Mouse (Mus musculus) CH12.LX (cell line): ENCODE data around the gene Timp3. TPM values are rescaled to one million over a fixed set of nuclear protein-coding genes. Genes with fewer than 3 reads are reported as not detected.

Experiments used
- DNase-seq: peaks from one replicate; pipeline ENCODE4 v3.0.0-alpha.2; 2013; ENCODE audit errors: extremely low read depth
- H3K27ac ChIP-seq: 2 replicates; pipeline ENCODE4 v1.5.1; 2012; ENCODE audit warnings: low read depth, mild to moderate bottlenecking, control low read depth, moderate library complexity; ENCODE audit not compliant: insufficient read depth
- H3K27me3 ChIP-seq: replicated peaks from 2 replicates; pipeline ENCODE3; 2012; ENCODE audit warnings: inconsistent platforms
- H3K36me3 ChIP-seq, 2 experiments: replicated peaks in 1 of 2; 2 replicates each; pipeline versions ENCODE3 to v1.6.1; 2012; ENCODE audit warnings: inconsistent platforms in 1 of 2, low read length in 1 of 2, mild to moderate bottlenecking in 1 of 2, mixed read lengths in 1 of 2, moderate library complexity in 1 of 2; ENCODE audit not compliant: control insufficient read depth in 1 of 2, insufficient read depth in 1 of 2
- H3K4me1 ChIP-seq, 2 experiments: 2 replicates each; pipeline ENCODE4 v1.6.1; 2012; ENCODE audit warnings: inconsistent platforms in 1 of 2, moderate library complexity in 1 of 2; ENCODE audit not compliant: insufficient read depth in 2 of 2, control insufficient read depth in 1 of 2
- H3K4me2 ChIP-seq: 2 replicates; pipeline ENCODE4 v1.6.1; 2012; ENCODE audit warnings: low read depth, mild to moderate bottlenecking, control low read depth; ENCODE audit not compliant: poor library complexity, insufficient read depth, severe bottlenecking
- H3K4me3 ChIP-seq, 3 experiments: fragments of 150-350 bp in 1 of 3; sonication (generic) in 1 of 3; replicated peaks in 1 of 3; 2 replicates each; pipeline versions ENCODE3 to v1.5.1; 2011 to 2012; ENCODE audit warnings: low read depth in 2 of 3, low read length in 2 of 3, mild to moderate bottlenecking in 2 of 3, moderate library complexity in 2 of 3, control low read depth in 1 of 3, improper control_type of control experiment in 1 of 3, inconsistent platforms in 1 of 3, mixed read lengths in 1 of 3; ENCODE audit not compliant: poor library complexity in 1 of 3
- H3K79me2 ChIP-seq: replicated peaks from 2 replicates; pipeline ENCODE4 v1.6.1; 2012; ENCODE audit warnings: mild to moderate bottlenecking, moderate library complexity; ENCODE audit not compliant: control insufficient read depth, poor library complexity, insufficient read depth, severe bottlenecking; ENCODE audit errors: extremely low read depth
- H3K9ac ChIP-seq: 2 replicates; pipeline ENCODE4 v1.6.1; 2012; ENCODE audit warnings: low read depth, mild to moderate bottlenecking, control low read depth, moderate library complexity; ENCODE audit not compliant: insufficient read depth
- H3K9me3 ChIP-seq: replicated peaks from 2 replicates; pipeline ENCODE3; 2012; ENCODE audit warnings: low read length, inconsistent platforms, mixed read lengths
- CHD2 ChIP-seq: IDR thresholded peaks from 2 replicates; pipeline ENCODE4 v1.6.1; 2011; ENCODE audit warnings: low read length, improper control_type of control experiment
- ETS1 ChIP-seq: conservative IDR thresholded peaks from 2 replicates; pipeline ENCODE4 v1.6.1; 2012; ENCODE audit warnings: low read depth, mild to moderate bottlenecking, inconsistent platforms, low read length, improper control_type of control experiment, moderate library complexity
- GABPA ChIP-seq: IDR thresholded peaks from 2 replicates; pipeline ENCODE4 v1.6.1; 2012; ENCODE audit warnings: low read depth, low read length, improper control_type of control experiment, inconsistent platforms; ENCODE audit not compliant: insufficient replicate concordance
- HCFC1 ChIP-seq: IDR thresholded peaks from 2 replicates; pipeline ENCODE4 v1.6.1; 2012; ENCODE audit warnings: low read depth, mild to moderate bottlenecking, inconsistent platforms, low read length, improper control_type of control experiment
- JUN ChIP-seq: IDR thresholded peaks from 2 replicates; pipeline ENCODE4 v1.6.1; 2011; ENCODE audit warnings: low read depth, mild to moderate bottlenecking, low read length, improper control_type of control experiment, moderate library complexity; ENCODE audit not compliant: insufficient read depth
- JUND ChIP-seq: conservative IDR thresholded peaks from 2 replicates; pipeline ENCODE4 v1.6.1; 2011; ENCODE audit warnings: low read depth, low read length, improper control_type of control experiment
- MEF2A ChIP-seq: IDR thresholded peaks from 2 replicates; pipeline ENCODE4 v1.6.1; 2014; ENCODE audit warnings: low read depth, mild to moderate bottlenecking, inconsistent platforms, low read length, improper control_type of control experiment, borderline replicate concordance
- MYC ChIP-seq: IDR thresholded peaks from 2 replicates; pipeline ENCODE4 v1.6.1; 2011; ENCODE audit warnings: low read depth, mild to moderate bottlenecking, improper control_type of control experiment, low read length
- NELFE ChIP-seq: IDR thresholded peaks from 2 replicates; pipeline ENCODE4 v1.6.1; 2011; ENCODE audit warnings: low read depth, low read length, improper control_type of control experiment
- NRF1 ChIP-seq: IDR thresholded peaks from 2 replicates; pipeline ENCODE4 v1.6.1; 2014; ENCODE audit warnings: low read depth, mild to moderate bottlenecking, inconsistent platforms, low read length, improper control_type of control experiment, moderate library complexity
- PAX5 ChIP-seq: IDR thresholded peaks from 2 replicates; pipeline ENCODE4 v1.6.1; 2012; ENCODE audit warnings: low read length, inconsistent platforms, mixed read lengths
- POLR2A ChIP-seq: IDR thresholded peaks from 2 replicates; pipeline ENCODE4 v1.6.1; 2011; ENCODE audit warnings: low read depth, mild to moderate bottlenecking, improper control_type of control experiment, low read length
- POLR2AphosphoS2 ChIP-seq: IDR thresholded peaks from 2 replicates; pipeline ENCODE4 v1.6.1; 2011; ENCODE audit warnings: low read depth, low read length, improper control_type of control experiment
- RCOR1 ChIP-seq: conservative IDR thresholded peaks from 2 replicates; pipeline ENCODE4 v1.6.1; 2012; ENCODE audit warnings: low read depth, mild to moderate bottlenecking, inconsistent platforms, low read length, improper control_type of control experiment
- SMC3 ChIP-seq: IDR thresholded peaks from 2 replicates; pipeline ENCODE4 v1.6.1; 2011; ENCODE audit warnings: low read depth, low read length, improper control_type of control experiment
- TCF12 ChIP-seq: IDR thresholded peaks from 2 replicates; pipeline ENCODE4 v1.6.1; 2014; ENCODE audit warnings: low read depth, mild to moderate bottlenecking, inconsistent platforms, low read length, improper control_type of control experiment
- UBTF ChIP-seq: IDR thresholded peaks from 2 replicates; pipeline ENCODE4 v1.6.1; 2012; ENCODE audit warnings: low read depth, mild to moderate bottlenecking, inconsistent platforms, low read length, improper control_type of control experiment, moderate library complexity
- USF1 ChIP-seq: IDR thresholded peaks from 2 replicates; pipeline ENCODE4 v1.6.1; 2014; ENCODE audit warnings: low read depth, mild to moderate bottlenecking, inconsistent platforms, low read length, improper control_type of control experiment
- ZC3H11A ChIP-seq: IDR thresholded peaks from 2 replicates; pipeline ENCODE4 v1.6.1; 2012; ENCODE audit warnings: low read depth, mild to moderate bottlenecking, inconsistent platforms, low read length, improper control_type of control experiment
- dilution Hi-C: fragments of 300-500 bp; cut with MboI; formaldehyde crosslinking; loops from 2 replicates; pipeline ENCODE4 v1.14.3; 2020; ENCODE audit warnings: low sequenced_read_pairs; ENCODE audit not compliant: extremely low pct_unique_long_range_greater_than_20kb, extremely low pct_ligation_motif_present
- in situ Hi-C: fragments of 300-500 bp; cut with MboI; formaldehyde crosslinking; loops from 3 replicates; pipeline ENCODE4 v1.14.3; 2019; ENCODE audit warnings: low sequenced_read_pairs, low pct_ligation_motif_present, low pct_unique_long_range_greater_than_20kb, mixed read lengths
- polyA plus RNA-seq: library from polyadenylated mRNA; unstranded; fragments of >175 nt; gene quantifications from 2 replicates; pipeline ENCODE4 v1.2.1, GENCODE M21; 2012; ENCODE audit warnings: low read depth; ENCODE audit not compliant: insufficient read length
- total RNA-seq, 2 experiments: library from RNA; depleted of rRNA; stranded (reverse); fragments of 300-350 nt in 1 of 2; fragments of >200 nt in 1 of 2; gene quantifications; 2 replicates each; pipeline ENCODE4 v1.2.3; 2012 to 2014

Gene Timp3
- total and polyA plus RNA-seq, 3 experiments, result 0.09 to 0.17 TPM; not detected in 1

DNA sequence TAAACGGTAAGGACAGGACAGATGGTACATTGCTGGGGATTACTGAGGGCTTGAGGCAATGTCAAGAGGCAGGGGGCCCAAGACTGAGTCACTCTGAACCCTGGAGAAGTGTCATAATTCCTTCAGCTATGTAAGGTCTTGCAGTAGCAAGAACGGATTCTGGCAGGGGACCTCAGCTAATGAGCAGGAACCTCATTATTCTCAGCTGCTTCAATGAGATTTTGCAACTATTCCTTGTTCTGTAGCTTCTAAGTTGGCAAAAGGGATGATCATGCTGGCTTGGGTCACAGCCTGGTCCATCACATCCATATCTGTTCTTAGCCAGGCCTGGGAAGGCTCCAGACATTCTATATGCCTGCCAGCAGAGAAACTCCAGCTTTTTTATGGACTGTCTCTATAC lies 59.0 kb downstream of the Timp3 start:
- no peak for DNase-seq
- dilution Hi-C loops (no loop called here), in situ Hi-C loops (no loop called here)

DNA sequence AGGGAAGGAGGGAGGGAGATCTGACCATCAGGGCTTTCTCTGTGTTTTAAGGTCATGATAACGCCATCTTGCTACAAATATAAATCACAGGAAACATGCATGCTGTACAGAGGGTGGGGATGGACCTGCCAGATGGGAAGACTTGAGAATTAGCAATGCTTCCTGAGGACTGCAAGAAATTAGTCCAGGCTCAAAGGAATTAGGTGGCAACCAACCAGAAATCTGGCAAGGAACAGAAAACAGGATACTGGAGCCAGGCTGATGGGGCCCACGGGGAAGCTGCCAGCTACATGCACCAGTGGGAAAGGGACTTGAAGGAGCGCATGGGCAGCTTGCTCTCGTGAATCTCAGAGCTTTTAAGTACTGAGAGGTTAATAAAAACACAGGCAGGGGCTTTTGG lies 59.5 kb downstream of the Timp3 start:
- in situ Hi-C loops, result no loop called here
- Histone ChIP-seq H3K9me3 (no peaks in the 10 kb centered on the region), H3K36me3 (peaks cover 0 to 9% of the 10 kb centered on the region in 2 experiments), H3K27ac (no peak overlapping the region), H3K4me1 (peaks cover 12 to 28% of the 10 kb centered on the region in 2 experiments), H3K4me3 (no peak overlapping the region), H3K9ac (no peak overlapping the region), H3K79me2 (no peaks in the 10 kb centered on the region), H3K27me3 (no peaks in the 10 kb centered on the region), H3K4me2 (no peak overlapping the region)
- DNase-seq, result no peak
- no peak for TF ChIP-seq CHD2
- TF ChIP-seq POLR2A, result no peak
- TF ChIP-seq HCFC1, result no peak
- no peak for TF ChIP-seq UBTF
- TF ChIP-seq ETS1, result no peak
- dilution Hi-C loops, result no loop called here

More for the DNA sequence above, 59.0 kb downstream of the Timp3 start:
- H3K9me3 ChIP-seq, result no peaks in the 10 kb centered on the region
- TF ChIP-seq MYC, result no peak
- no peak for TF ChIP-seq NELFE
- TF ChIP-seq GABPA, result no peak
- no peak for TF ChIP-seq TCF12
- TF ChIP-seq RCOR1, result no peak
- TF ChIP-seq HCFC1, result no peak
- TF ChIP-seq USF1, result no peak
- no peak for TF ChIP-seq NRF1
- TF ChIP-seq MEF2A, result no peak
- no peak for TF ChIP-seq PAX5
- no peak for TF ChIP-seq SMC3
- TF ChIP-seq ZC3H11A, result no peak
- no peak for TF ChIP-seq JUND
- TF ChIP-seq JUN, result no peak
- no peak for TF ChIP-seq POLR2AphosphoS2
- no peaks in the 10 kb centered on the region for H3K27me3 ChIP-seq
- H3K79me2 ChIP-seq, result no peaks in the 10 kb centered on the region
- peaks cover 0 to 11% of the 10 kb centered on the region in 2 experiments for H3K36me3 ChIP-seq
- no peak overlapping the region for H3K9ac ChIP-seq
- H3K4me3 ChIP-seq, result no peak overlapping the region
- H3K4me2 ChIP-seq, result no peak overlapping the region
- H3K27ac ChIP-seq, result no peak overlapping the region
- H3K4me1 ChIP-seq, result peaks cover 7 to 23% of the 10 kb centered on the region in 2 experiments; a peak in 3 of 4 replicates
